In genomic region chr5:22344976-22345651, GRCm38 (mm10) we compare ENCODE assay signal across 8 mouse cellular contexts. TPM values are rescaled to one million over a fixed set of nuclear protein-coding genes. Genes with fewer than 3 reads are reported as not detected.
A peak's percentile ranks its signal among the peaks of the same experiment; 100 is the strongest.
DNase-seq lines count a peak whose midpoint lies in the region; ATAC-seq lines count a peak whose summit lies in the region.

No protein-coding gene starts in this region.

- peak; percentile 14 for DNase-seq in kidney, adult 18-20 months
- no peak for DNase-seq in kidney, adult 11 months
- DNase-seq in forebrain, embryonic 11.5 days (ENCODE audit: low spot score), result no peak
- DNase-seq in kidney, adult 9 months, result peak; percentile 19
- peak; percentile 81 for DNase-seq in midbrain, embryonic 14.5 days
- DNase-seq in frontal cortex, postnatal 10 days (ENCODE audit: low spot score in 2 of 2), result no peak
- no peak for DNase-seq in layer of hippocampus, adult 9-11 months

- 1% methylated on average over 42 of the region's 58 CpGs for WGBS in forebrain, embryonic 11.5 days
- WGBS in midbrain, embryonic 14.5 days, result under 1% methylated on average over 58 of the region's 58 CpGs

- H3K4me2 ChIP-seq in forebrain, embryonic 11.5 days (ENCODE audit: low read depth, low read length, severe bottlenecking), result peak overlapping the region; percentile 99
- H3K4me2 ChIP-seq in midbrain, embryonic 14.5 days (ENCODE audit: low read length), result peak overlapping the region; percentile 91

- H3K4me3 ChIP-seq in forebrain, embryonic 11.5 days (ENCODE audit: low read depth, low read length), result peak overlapping the region; percentile 54
- H3K4me3 ChIP-seq in midbrain, embryonic 14.5 days (replicated peaks; ENCODE audit: low read depth, low read length), result peak overlapping the region; percentile 67

- H3K27ac ChIP-seq in forebrain, embryonic 11.5 days (ENCODE audit: low read depth, low read length), result peak overlapping the region; percentile 31; the same call in 1 of the 2 replicates
- peak overlapping the region; percentile 92 for H3K27ac ChIP-seq in midbrain, embryonic 14.5 days (replicated peaks; ENCODE audit: low read depth, low read length)

- peak overlapping the region; percentile 61 for H3K9ac ChIP-seq in forebrain, embryonic 11.5 days (ENCODE audit: low read length)
- peak overlapping the region; percentile 89 for H3K9ac ChIP-seq in midbrain, embryonic 14.5 days (replicated peaks; ENCODE audit: low read length)

- H3K9me3 ChIP-seq in forebrain, embryonic 11.5 days (ENCODE audit: control insufficient read depth, low read length), result no peaks in the 10 kb centered on the region
- no peaks in the 10 kb centered on the region for H3K9me3 ChIP-seq in midbrain, embryonic 14.5 days (ENCODE audit: control insufficient read depth, low read length)

- ATAC-seq in cerebellum, adult (ENCODE audit: insufficient number of reproducible peaks, low FRiP score, low TSS enrichment), result 0 out of 2 replicates have a peak, but pooled peaks have one; percentile 2
- peak; percentile 68 for ATAC-seq in forebrain, embryonic 11.5 days (replicated peaks; ENCODE audit: low FRiP score)
- peak; percentile 56 for ATAC-seq in midbrain, embryonic 14.5 days (ENCODE audit: low FRiP score, low TSS enrichment)

- H3K27me3 ChIP-seq in forebrain, embryonic 11.5 days (ENCODE audit: control insufficient read depth, insufficient read depth, low read length), result peaks cover 43% of the 10 kb centered on the region
- H3K27me3 ChIP-seq in midbrain, embryonic 14.5 days (ENCODE audit: control insufficient read depth, insufficient read depth, low read length), result peaks cover 22% of the 10 kb centered on the region

- H3K36me3 ChIP-seq in forebrain, embryonic 11.5 days (ENCODE audit: control insufficient read depth, insufficient read depth, low read length), result no peaks in the 10 kb centered on the region
- H3K36me3 ChIP-seq in midbrain, embryonic 14.5 days (ENCODE audit: control insufficient read depth, insufficient read depth, low read length), result no peaks in the 10 kb centered on the region

- H3K4me1 ChIP-seq in forebrain, embryonic 11.5 days (replicated peaks; ENCODE audit: control insufficient read depth, insufficient read depth, low read length), result peaks cover 4% of the 10 kb centered on the region
- peaks cover 17% of the 10 kb centered on the region for H3K4me1 ChIP-seq in midbrain, embryonic 14.5 days (ENCODE audit: control insufficient read depth, insufficient read depth, low read length)

RNA-seq across cellular contexts. Expression of gene Reln, which starts 0.6 kb away (rescaled TPM):
- polyA plus RNA-seq in forebrain, embryonic 11.5 days (2014; fragmentation: Nextera tagmentation; extraction: Ambion mirVana), result 13.8 and 15.1 TPM in 2 replicates
- 72.4 and 73.2 TPM in 2 replicates for polyA plus RNA-seq in midbrain, embryonic 14.5 days (2014; fragmentation: Nextera tagmentation; extraction: Ambion mirVana)

Comparison
In these comparisons a context has a peak if more than half of its experiments do, and no peak if none do; other contexts are left out.
1. DNase-seq: peak in kidney, adult 18-20 months (single experiment), kidney, adult 9 months (single experiment) and midbrain, embryonic 14.5 days (single experiment); none in kidney, adult 11 months (single experiment), forebrain, embryonic 11.5 days (single experiment), frontal cortex, postnatal 10 days (0 of 2) and layer of hippocampus, adult 9-11 months (single experiment).
2. ATAC-seq: peak in every context shown above with its lines; median percentile 68 in forebrain, embryonic 11.5 days; 56 in midbrain, embryonic 14.5 days; 2 in cerebellum, adult.